Mouse (Mus musculus): ENCODE measurements around the gene Lpcat1.
A peak's percentile ranks its signal among the peaks of the same experiment; 100 is the strongest.

Gene Lpcat1

GRCm38 (mm10) chr13:73477841-73478240 lies 10.8 kb downstream of the Lpcat1 start:
- no peak for DNase-seq (ENCODE audit: low spot score)

- DNase-seq (ENCODE audit: low spot score): no peak
Observed at GRCm38 (mm10) chr13:73482476-73482875, 15.5 kb downstream of the Lpcat1 start.

GRCm38 (mm10) chr13:73483331-73483730 lies 16.3 kb downstream of the Lpcat1 start:
- no peak for DNase-seq (ENCODE audit: low spot score)

- DNase-seq (ENCODE audit: low spot score): no peak
Observed at GRCm38 (mm10) chr13:73484171-73484570, 17.2 kb downstream of the Lpcat1 start.

- no peak for DNase-seq (ENCODE audit: low spot score)
Observed at GRCm38 (mm10) chr13:73488105-73488504, 21.1 kb downstream of the Lpcat1 start.

- DNase-seq (ENCODE audit: low spot score): no peak
Observed at GRCm38 (mm10) chr13:73488707-73489106, 21.7 kb downstream of the Lpcat1 start.

- no peak for DNase-seq (ENCODE audit: low spot score)
Observed at GRCm38 (mm10) chr13:73489986-73490385, 23.0 kb downstream of the Lpcat1 start.

- no peak for DNase-seq (ENCODE audit: low spot score)
Observed at GRCm38 (mm10) chr13:73490564-73491170, 23.7 kb downstream of the Lpcat1 start.

- no peak for DNase-seq (ENCODE audit: low spot score)
Observed at GRCm38 (mm10) chr13:73493183-73493582, 26.2 kb downstream of the Lpcat1 start.

- DNase-seq (ENCODE audit: low spot score): no peak
Observed at GRCm38 (mm10) chr13:73494528-73494927, 27.5 kb downstream of the Lpcat1 start.

- DNase-seq (ENCODE audit: low spot score): no peak
Observed at GRCm38 (mm10) chr13:73496137-73496536, 29.1 kb downstream of the Lpcat1 start.

GRCm38 (mm10) chr13:73499893-73500604 lies 33.1 kb downstream of the Lpcat1 start:
- DNase-seq (ENCODE audit: low spot score): no peak

GRCm38 (mm10) chr13:73502719-73503118 lies 35.7 kb downstream of the Lpcat1 start:
- DNase-seq (ENCODE audit: low spot score): no peak

GRCm38 (mm10) chr13:73505686-73506467 lies 38.9 kb downstream of the Lpcat1 start:
- no peak for DNase-seq (ENCODE audit: low spot score)

- DNase-seq (ENCODE audit: low spot score): no peak
Observed at GRCm38 (mm10) chr13:73508817-73509550, 42.0 kb downstream of the Lpcat1 start.

GRCm38 (mm10) chr13:73509869-73510268 lies 42.9 kb downstream of the Lpcat1 start:
- no peak for DNase-seq (ENCODE audit: low spot score)

- DNase-seq (ENCODE audit: low spot score): peak; percentile 37
Observed at GRCm38 (mm10) chr13:73512776-73513673, 46.0 kb downstream of the Lpcat1 start.

GRCm38 (mm10) chr13:73516886-73517285 lies 49.9 kb downstream of the Lpcat1 start:
- DNase-seq (ENCODE audit: low spot score): no peak

- DNase-seq (ENCODE audit: low spot score): no peak
Observed at GRCm38 (mm10) chr13:73533716-73534115, 66.7 kb downstream of the Lpcat1 start.

- DNase-seq (ENCODE audit: low spot score): no peak
Observed at GRCm38 (mm10) chr13:73535287-73535686, 68.3 kb downstream of the Lpcat1 start.

- no peak for DNase-seq (ENCODE audit: low spot score)
Observed at GRCm38 (mm10) chr13:73536403-73536821, 69.4 kb downstream of the Lpcat1 start, which contains the start of gene Slc6a3. Slc6a3 (plus strand) TSS chr13:73536747.
